24 mouse cellular contexts compared by ENCODE assay signal in genomic region chr13:112644996-112645395, GRCm38 (mm10). TPM values are rescaled to one million over a fixed set of nuclear protein-coding genes. Genes with fewer than 3 reads are reported as not detected.
"Had no signal": no experiment of that assay in that cellular context is flagged by ENCODE, and none has a peak within 500 bp of the region (broad histone marks: within the 10 kb centered on the region; RNA-seq: fewer than 3 reads in every experiment).

No protein-coding gene starts in this region.

- H3K9me3 ChIP-seq: liver, embryonic 15.5 days; megakaryocyte, embryonic 14.5 days; midbrain, embryonic 10.5 days; midbrain, embryonic 12.5 days; neural tube, embryonic 13.5 days; neural tube, embryonic 15.5 days had no signal

- H3K27me3 ChIP-seq: liver, embryonic 15.5 days; midbrain, embryonic 12.5 days; neural tube, embryonic 13.5 days; neural tube, embryonic 15.5 days had no signal

- H3K36me3 ChIP-seq: liver, embryonic 15.5 days; midbrain, embryonic 10.5 days; midbrain, embryonic 12.5 days; neural tube, embryonic 13.5 days; neural tube, embryonic 15.5 days had no signal

- H3K27ac ChIP-seq: macrophage; midbrain, embryonic 10.5 days; midbrain, embryonic 12.5 days; neural tube, embryonic 13.5 days; neural tube, embryonic 15.5 days had no signal

- H3K4me3 ChIP-seq: liver, embryonic 15.5 days; megakaryocyte, embryonic 14.5 days; midbrain, embryonic 10.5 days; midbrain, embryonic 12.5 days; myocyte; neural tube, embryonic 13.5 days; neural tube, embryonic 15.5 days had no signal

- H3K9ac ChIP-seq: liver, embryonic 15.5 days; lung, embryonic 14.5 days; midbrain, embryonic 12.5 days; neural tube, embryonic 13.5 days; neural tube, embryonic 15.5 days had no signal

- DNase-seq: lung, adult 18-20 months; lung, embryonic 14.5 days; lung, postnatal 14 days; lung, postnatal 36 days; midbrain, embryonic 14.5 days; right cerebral cortex, adult 18-20 months; right cerebral cortex, postnatal 25 days; right cerebral cortex, postnatal 4 days; spleen, adult 18-20 months; thymus, adult 18-20 months; thymus, postnatal 14 days; thymus, postnatal 4 days had no signal

- H3K4me2 ChIP-seq: liver, embryonic 11.5 days; lung, embryonic 14.5 days; midbrain, embryonic 12.5 days; neural tube, embryonic 13.5 days; neural tube, embryonic 15.5 days had no signal

- H3K4me1 ChIP-seq: megakaryocyte, embryonic 14.5 days; midbrain, embryonic 10.5 days; midbrain, embryonic 12.5 days; neural tube, embryonic 13.5 days; neural tube, embryonic 15.5 days had no signal

- ATAC-seq: midbrain, embryonic 16.5 days had no signal

RNA-seq across cellular contexts. Expression of gene Ddx4, which starts 7.3 kb away (rescaled TPM):
- polyA plus RNA-seq: myocyte; small intestine, adult 2 months had no signal

RNA-seq across cellular contexts. Expression of gene Il31ra, which starts 50.8 kb away (rescaled TPM):
- polyA plus RNA-seq: lung, embryonic 14.5 days; lung, embryonic 16.5 days; macrophage; midbrain, embryonic 10.5 days; midbrain, embryonic 12.5 days; midbrain, embryonic 14.5 days; myocyte; small intestine, adult 2 months had no signal
